Comparison of ENCODE assay signal across 22 mouse cellular contexts in genomic region chr19:22692956-22693355, GRCm38 (mm10).
DNase-seq lines count a peak whose midpoint lies in the region; ATAC-seq and TF ChIP-seq lines count a peak whose summit lies in the region.
"Had no signal": no experiment of that assay in that cellular context is flagged by ENCODE, and none has a peak within 500 bp of the region (broad histone marks: within the 10 kb centered on the region; RNA-seq: fewer than 3 reads in every experiment).

No protein-coding gene starts in this region.

- no peaks in the 10 kb centered on the region for H3K9me3 ChIP-seq in kidney, embryonic 16.5 days (ENCODE audit: low read length)
- no peaks in the 10 kb centered on the region for H3K9me3 ChIP-seq in limb, embryonic 13.5 days
- H3K9me3 ChIP-seq: G1E; liver, embryonic 13.5 days; midbrain, embryonic 15.5 days had no signal

- H3K36me3 ChIP-seq in kidney, embryonic 16.5 days (ENCODE audit: insufficient read depth, low read length): no peaks in the 10 kb centered on the region
- H3K36me3 ChIP-seq in limb, embryonic 13.5 days: no peaks in the 10 kb centered on the region
- H3K36me3 ChIP-seq: G1E; liver, embryonic 13.5 days; midbrain, embryonic 15.5 days had no signal

- no peak for TF ChIP-seq CTCF in gastrocnemius, adult 2 months (IDR thresholded peaks at IDR 0.05)
- no peak for TF ChIP-seq CTCF in Patski (IDR thresholded peaks at IDR 0.05)

- DNase-seq in gastrocnemius, adult 2 months: no peak
- no peak for DNase-seq in gastrocnemius, adult 8-10 months (ENCODE audit: low spot score in 2 of 2)
- no peak for DNase-seq in kidney, adult 9 months
- no peak for DNase-seq in Patski (ENCODE audit: low read depth, low spot score)
- no peak for DNase-seq in thymus, adult 18-20 months
- DNase-seq: adrenal gland, postnatal 36 days; cerebellum, adult 11-12 months; cerebellum, postnatal 14 days; forebrain, postnatal 0 days; liver, embryonic 13.5 days; lung, embryonic 14.5 days; lung, postnatal 36 days; right cerebral cortex, postnatal 4 days; thymus, postnatal 25 days had no signal

- ATAC-seq in kidney, embryonic 16.5 days (ENCODE audit: low FRiP score, low TSS enrichment): peak; percentile 62; the same call in 1 of the 2 replicates
- peak; percentile 2 for ATAC-seq in Patski
- ATAC-seq in limb, embryonic 13.5 days (ENCODE audit: low FRiP score, low read depth): no peak
- ATAC-seq: CD4-positive, CD25-positive, alpha-beta regulatory T cell, adult 4 months; forebrain, postnatal 0 days; midbrain, embryonic 15.5 days had no signal

- intact Hi-C loops in gastrocnemius, adult 2 months (cut with DNase I): no loop called here

- in situ Hi-C loops in Patski (cut with MboI; ENCODE audit: low pct_unique_long_range_greater_than_20kb): no loop called here

- CTCF ChIA-PET in Patski (lab: Charles Lee): interaction anchor here (0.9 to 1.6 kb wide), 2 partner anchors 10 to 1977 kb away, joined by 3 to 4 read pairs; no protein-coding TSS in a partner anchor

- H3K9ac ChIP-seq in kidney, embryonic 16.5 days (replicated peaks; ENCODE audit: low read length): peak overlapping the region; percentile 14; the same call in 1 of the 2 replicates
- H3K9ac ChIP-seq in limb, embryonic 13.5 days: peak overlapping the region; percentile 48; the same call in 1 of the 2 replicates
- H3K9ac ChIP-seq: forebrain, postnatal 0 days; liver, embryonic 13.5 days; lung, embryonic 14.5 days; midbrain, embryonic 15.5 days had no signal

- 29% methylated on average over 5 of the region's 5 CpGs for WGBS in kidney, embryonic 16.5 days
- 46% methylated on average over 5 of the region's 5 CpGs for WGBS in limb, embryonic 13.5 days

- peak overlapping the region; percentile 39 for H3K4me2 ChIP-seq in kidney, embryonic 16.5 days (replicated peaks; ENCODE audit: low read depth, low read length)
- peak overlapping the region; percentile 48 for H3K4me2 ChIP-seq in limb, embryonic 13.5 days (replicated peaks)
- H3K4me2 ChIP-seq: heart, embryonic 11.5 days; liver, embryonic 13.5 days; lung, embryonic 14.5 days; midbrain, embryonic 15.5 days had no signal

- H3K4me3 ChIP-seq in gastrocnemius, adult 2 months: peak overlapping the region; percentile 56
- H3K4me3 ChIP-seq in kidney, embryonic 16.5 days (ENCODE audit: low read length): peak overlapping the region; percentile 21
- peak overlapping the region; percentile 24 for H3K4me3 ChIP-seq in limb, embryonic 13.5 days
- H3K4me3 ChIP-seq: layer of hippocampus, adult 2 months; liver, embryonic 13.5 days; midbrain, embryonic 15.5 days; myocyte had no signal

- H3K27ac ChIP-seq in gastrocnemius, adult 2 months: no peak overlapping the region
- peak overlapping the region; percentile 67 for H3K27ac ChIP-seq in kidney, embryonic 16.5 days (ENCODE audit: low read length)
- H3K27ac ChIP-seq in limb, embryonic 13.5 days: peak overlapping the region; percentile 67; the same call in 1 of the 2 replicates
- H3K27ac ChIP-seq: layer of hippocampus, adult 2 months; liver, embryonic 13.5 days; midbrain, embryonic 15.5 days had no signal

- H3K4me1 ChIP-seq in kidney, embryonic 16.5 days (ENCODE audit: insufficient read depth, low read length): peaks cover 13% of the 10 kb centered on the region
- peaks cover 16% of the 10 kb centered on the region for H3K4me1 ChIP-seq in limb, embryonic 13.5 days
- H3K4me1 ChIP-seq: liver, embryonic 13.5 days; midbrain, embryonic 15.5 days had no signal

- POLR2A ChIA-PET in Patski (lab: Charles Lee): interaction anchor here (1.0 kb wide), 1 partner anchor 224 kb away, joined by 3 read pairs; no protein-coding TSS in a partner anchor

- H3K27me3 ChIP-seq in kidney, embryonic 16.5 days (ENCODE audit: insufficient read depth, low read length): no peaks in the 10 kb centered on the region
- H3K27me3 ChIP-seq in Patski: no peaks in the 10 kb centered on the region
- H3K27me3 ChIP-seq in limb, embryonic 13.5 days: no peaks in the 10 kb centered on the region
- H3K27me3 ChIP-seq: liver, embryonic 13.5 days; midbrain, embryonic 15.5 days had no signal
